Mouse (Mus musculus) megakaryocyte, embryonic 14.5 days (primary cell): ENCODE measurements around the gene Mesp2. TPM values are rescaled to one million over a fixed set of nuclear protein-coding genes. Genes with fewer than 3 reads are reported as not detected.

Source experiments
- H3K27me3 ChIP-seq: replicated peaks from 2 replicates; pipeline ENCODE3; 2012; ENCODE audit warnings: inconsistent platforms
- H3K36me3 ChIP-seq: replicated peaks from 2 replicates; pipeline ENCODE3; 2012; ENCODE audit warnings: low read length, inconsistent platforms, mixed read lengths
- H3K4me1 ChIP-seq: 2 replicates; pipeline ENCODE4 v1.6.1; 2012; ENCODE audit warnings: inconsistent platforms
- H3K4me3 ChIP-seq: replicated peaks from 2 replicates; pipeline ENCODE3; 2012; ENCODE audit warnings: moderate library complexity, mild to moderate bottlenecking, inconsistent platforms
- H3K9me3 ChIP-seq: 2 replicates; pipeline ENCODE4 v1.6.1; 2012; ENCODE audit warnings: inconsistent platforms
- FLI1 ChIP-seq: IDR thresholded peaks from 2 replicates; pipeline ENCODE4 v1.6.1; 2012; ENCODE audit warnings: low read length, inconsistent platforms, mixed read lengths
- GATA1 ChIP-seq: IDR thresholded peaks from 3 replicates; pipeline ENCODE4 v1.6.1; 2012; ENCODE audit warnings: mixed read lengths, low read length, inconsistent platforms, borderline replicate concordance
- polyA plus RNA-seq: library from polyadenylated mRNA; stranded (reverse); fragments of >175 nt; gene quantifications from 2 replicates; pipeline ENCODE4 v1.2.3, GENCODE M21; 2012; ENCODE audit warnings: low replicate concordance; ENCODE audit not compliant: insufficient read depth

Mesp2 gene
- polyA plus RNA-seq, 1 experiment = not detected

- TF ChIP-seq GATA1 (no peak), FLI1 (no peak)
- Histone ChIP-seq H3K36me3 (no peaks in the 10 kb centered on the region), H3K27me3 (peaks cover 54% of the 10 kb centered on the region), H3K9me3 (no peaks in the 10 kb centered on the region), H3K4me3 (no peak overlapping the region), H3K4me1 (peaks cover 22% of the 10 kb centered on the region)
These were observed 51.3 kb downstream of the Mesp2 start for GRCm38 (mm10) chr7:79861794-79862193.

Other genes starting within 250 kb of the Mesp2 start
- not detected in 2 replicates for gene Rhcg, start 193.1 kb upstream of the Mesp2 start, polyA plus RNA-seq
- gene Ticrr, start 150.5 kb upstream of the Mesp2 start, polyA plus RNA-seq = 1.9 and 4.4 TPM in 2 replicates
- gene Kif7, start 95.0 kb upstream of the Mesp2 start, polyA plus RNA-seq = 1.4 TPM in 1 of 2 replicates, not detected in the other
- 1.7 TPM in 1 of 2 replicates, not detected in the other for gene Plin1, start 77.8 kb upstream of the Mesp2 start, polyA plus RNA-seq
- gene Pex11a, start 67.6 kb upstream of the Mesp2 start, polyA plus RNA-seq = 0.81 TPM in 1 of 2 replicates, not detected in the other
- not detected in 2 replicates for gene Wdr93, start 67.6 kb upstream of the Mesp2 start, polyA plus RNA-seq
- not detected in 2 replicates for gene Mesp1, start 16.9 kb upstream of the Mesp2 start, polyA plus RNA-seq
- 3.1 and 11.4 TPM in 2 replicates for gene Anpep, start 50.3 kb downstream of the Mesp2 start, polyA plus RNA-seq
- gene Ap3s2, start 109.9 kb downstream of the Mesp2 start, polyA plus RNA-seq = 5.0 and 7.9 TPM in 2 replicates
- 0.74 and 1.5 TPM in 2 replicates for gene Arpin, start 124.6 kb downstream of the Mesp2 start, polyA plus RNA-seq
- 55.0 and 142 TPM in 2 replicates for gene Zfp710, start 214.1 kb downstream of the Mesp2 start, polyA plus RNA-seq